Mouse (Mus musculus) bone marrow macrophage, adult 2 months (primary cell): Measurements from ENCODE around the gene Ppp1cb.

Experiments used
- CTCF ChIP-seq: IDR thresholded peaks from 2 replicates; pipeline ENCODE4 v1.5.1; 2012; ENCODE audit warnings: low read depth, mild to moderate bottlenecking, low read length, moderate library complexity
- POLR2A ChIP-seq: IDR thresholded peaks from 2 replicates; pipeline ENCODE4 v1.6.1; 2012; ENCODE audit warnings: mild to moderate bottlenecking, low read depth, low read length, borderline replicate concordance

GRCm38 (mm10) chr5:32423339-32424046 is 35.1 kb upstream of the Ppp1cb start:
- TF ChIP-seq CTCF (no peak), POLR2A (no peak)
